Mouse (Mus musculus) erythroblast, embryonic 14.5 days (primary cell): ENCODE data around the gene Cyb5rl.

Experiments
- GATA1 ChIP-seq: IDR thresholded peaks from 2 replicates; pipeline ENCODE4 v1.6.1; 2012; ENCODE audit warnings: low read length, inconsistent platforms, mixed read lengths
- TAL1 ChIP-seq: IDR thresholded peaks from 3 replicates; pipeline ENCODE4 v1.6.1; 2012; ENCODE audit warnings: low read length, inconsistent platforms, mixed read lengths

DNA sequence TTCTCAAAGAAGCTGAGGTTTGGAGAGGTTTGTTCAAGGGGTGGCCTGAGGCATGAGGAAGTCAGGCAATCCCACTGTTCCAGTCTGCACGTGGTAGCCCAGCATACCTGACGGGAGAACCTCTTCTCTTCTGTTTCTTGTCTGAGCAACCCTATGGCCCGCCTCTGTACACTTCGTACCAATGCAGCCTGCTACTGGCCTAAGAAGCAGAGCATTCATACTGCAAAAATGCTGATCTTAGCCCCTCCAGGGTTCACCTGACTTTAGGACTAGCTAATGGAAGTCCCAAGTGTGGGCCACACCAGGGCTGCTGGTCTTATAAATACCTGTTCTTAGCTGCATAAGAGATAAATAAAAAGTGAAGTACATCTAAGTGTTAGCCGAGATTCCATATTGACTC lies 8.4 kb upstream of the Cyb5rl start:
- TF ChIP-seq TAL1: no peak
- no peak for TF ChIP-seq GATA1
